Mouse (Mus musculus) embryo, embryonic 11.5 days (tissue): ENCODE measurements around the gene Erp27.
"Not testable (repeated sequence)": the region's sequence is repeated elsewhere in the genome, so short reads cannot be mapped to it uniquely, and the experiment has no call there.

Experiments
- DNase-seq: peaks from one replicate; pipeline ENCODE4 v3.0.0-alpha.2; 2012; ENCODE audit warnings: low read depth, low spot score

Gene Erp27

GRCm38 (mm10) chr6:136906937-136907293 is 15.1 kb downstream of the Erp27 start:
- DNase-seq = no peak

- no peak for DNase-seq
These were observed 15.6 kb downstream of the Erp27 start for GRCm38 (mm10) chr6:136906283-136906936.

GRCm38 (mm10) chr6:136903885-136904470 is 18.0 kb downstream of the Erp27 start:
- DNase-seq = no peak

- no peak for DNase-seq
These were observed 19.5 kb downstream of the Erp27 start for GRCm38 (mm10) chr6:136902527-136902926.

GRCm38 (mm10) chr6:136901010-136901409 is 21.0 kb downstream of the Erp27 start:
- DNase-seq = no peak

GRCm38 (mm10) chr6:136900369-136901009 is 21.5 kb downstream of the Erp27 start:
- DNase-seq = no peak

- no peak for DNase-seq
These were observed 23.0 kb downstream of the Erp27 start for GRCm38 (mm10) chr6:136898954-136899353.

GRCm38 (mm10) chr6:136898222-136898621 is 23.8 kb downstream of the Erp27 start:
- DNase-seq = no peak

- DNase-seq = no peak
These were observed 24.2 kb downstream of the Erp27 start for GRCm38 (mm10) chr6:136897789-136898188.

- no peak for DNase-seq
These were observed 27.2 kb downstream of the Erp27 start for GRCm38 (mm10) chr6:136894532-136895339.

GRCm38 (mm10) chr6:136892002-136892401 is 30.0 kb downstream of the Erp27 start:
- no peak for DNase-seq

GRCm38 (mm10) chr6:136889554-136889953 is 32.4 kb downstream of the Erp27 start:
- DNase-seq = no peak

- DNase-seq = no peak
These were observed 32.9 kb downstream of the Erp27 start for GRCm38 (mm10) chr6:136889067-136889466.

GRCm38 (mm10) chr6:136887854-136888253 is 34.1 kb downstream of the Erp27 start:
- no peak for DNase-seq

- DNase-seq = not testable (repeated sequence)
These were observed 37.2 kb downstream of the Erp27 start for GRCm38 (mm10) chr6:136884766-136885165.

GRCm38 (mm10) chr6:136883961-136884360 is 38.0 kb downstream of the Erp27 start:
- DNase-seq = no peak

GRCm38 (mm10) chr6:136883431-136883915 is 38.5 kb downstream of the Erp27 start:
- DNase-seq = no peak

- no peak for DNase-seq
These were observed 40.3 kb downstream of the Erp27 start for GRCm38 (mm10) chr6:136881678-136882077.

GRCm38 (mm10) chr6:136875670-136876069 is 46.3 kb downstream of the Erp27 start, which contains the start of gene Mgp:
Gene Mgp (minus strand): TSS chr6:136875823.
- no peak for DNase-seq

- no peak for DNase-seq
These were observed 47.4 kb downstream of the Erp27 start for GRCm38 (mm10) chr6:136874599-136874998.

- DNase-seq = no peak
These were observed 53.1 kb downstream of the Erp27 start for GRCm38 (mm10) chr6:136868921-136869320.

GRCm38 (mm10) chr6:136866150-136866549 is 55.8 kb downstream of the Erp27 start:
- no peak for DNase-seq
